Comparison of ENCODE assay signal across 10 mouse cellular contexts in genomic region chr12:56535411-56536173, GRCm38 (mm10). TPM values are rescaled to one million over a fixed set of nuclear protein-coding genes. Genes with fewer than 3 reads are reported as not detected.
A peak's percentile ranks its signal among the peaks of the same experiment; 100 is the strongest.
DNase-seq lines count a peak whose midpoint lies in the region; ATAC-seq lines count a peak whose summit lies in the region.
"Had no signal": no experiment of that assay in that cellular context is flagged by ENCODE, and none has a peak within 500 bp of the region (broad histone marks: within the 10 kb centered on the region; RNA-seq: fewer than 3 reads in every experiment).

No protein-coding gene starts in this region.

- peak overlapping the region; percentile 29; the same call in 1 of the 2 replicates for H3K27ac ChIP-seq in hindbrain, embryonic 10.5 days
- no peak overlapping the region for H3K27ac ChIP-seq in hindbrain, embryonic 13.5 days
- H3K27ac ChIP-seq in intestine, embryonic 15.5 days: no peak overlapping the region
- H3K27ac ChIP-seq in midbrain, embryonic 10.5 days (replicated peaks): peak overlapping the region; percentile 82

- H3K4me1 ChIP-seq in hindbrain, embryonic 10.5 days (replicated peaks): peaks cover 24% of the 10 kb centered on the region
- H3K4me1 ChIP-seq in hindbrain, embryonic 13.5 days (replicated peaks): peaks cover 24% of the 10 kb centered on the region
- peaks cover 14% of the 10 kb centered on the region for H3K4me1 ChIP-seq in intestine, embryonic 15.5 days (replicated peaks)
- peaks cover 30% of the 10 kb centered on the region for H3K4me1 ChIP-seq in midbrain, embryonic 10.5 days

- ATAC-seq in hindbrain, embryonic 13.5 days (ENCODE audit: low FRiP score): no peak
- 0 out of 2 replicates have a peak, but pooled peaks have one; percentile 26 for ATAC-seq in intestine, embryonic 15.5 days
- no peak for ATAC-seq in monocyte, adult 5-6 weeks (replicated peaks; ENCODE audit: insufficient number of reproducible peaks, low FRiP score, low TSS enrichment, poor library complexity, severe bottlenecking)

- H3K4me3 ChIP-seq in hindbrain, embryonic 10.5 days: peak overlapping the region; percentile 30
- H3K4me3 ChIP-seq in hindbrain, embryonic 13.5 days: no peak overlapping the region
- no peak overlapping the region for H3K4me3 ChIP-seq in intestine, embryonic 15.5 days (replicated peaks)
- peak overlapping the region; percentile 47 for H3K4me3 ChIP-seq in midbrain, embryonic 10.5 days

- no peak overlapping the region for H3K4me2 ChIP-seq in hindbrain, embryonic 13.5 days
- H3K4me2 ChIP-seq in intestine, embryonic 15.5 days (replicated peaks): peak overlapping the region; percentile 3; the same call in 1 of the 2 replicates

- no peaks in the 10 kb centered on the region for H3K36me3 ChIP-seq in hindbrain, embryonic 10.5 days
- H3K36me3 ChIP-seq in hindbrain, embryonic 13.5 days: no peaks in the 10 kb centered on the region
- H3K36me3 ChIP-seq in intestine, embryonic 15.5 days: no peaks in the 10 kb centered on the region
- H3K36me3 ChIP-seq in midbrain, embryonic 10.5 days: no peaks in the 10 kb centered on the region

- H3K9me3 ChIP-seq in hindbrain, embryonic 10.5 days: no peaks in the 10 kb centered on the region
- no peaks in the 10 kb centered on the region for H3K9me3 ChIP-seq in hindbrain, embryonic 13.5 days
- no peaks in the 10 kb centered on the region for H3K9me3 ChIP-seq in intestine, embryonic 15.5 days
- H3K9me3 ChIP-seq in midbrain, embryonic 10.5 days (replicated peaks): no peaks in the 10 kb centered on the region

- peak; percentile 51 for DNase-seq in hindbrain, embryonic 10.5 days (ENCODE audit: low spot score)
- peak; percentile 42 for DNase-seq in embryo, embryonic 9.5 days (ENCODE audit: extremely low spot score)
- no peak for DNase-seq in midbrain, embryonic 10.5 days (ENCODE audit: low spot score)
- DNase-seq in frontal cortex, postnatal 14 days (ENCODE audit: low spot score in 2 of 2): no peak
- DNase-seq in thymus, postnatal 4 days: no peak

- under 1% methylated on average over 36 of the region's 36 CpGs for WGBS in hindbrain, embryonic 10.5 days
- 0% methylated on average over 33 of the region's 36 CpGs for WGBS in hindbrain, embryonic 13.5 days
- under 1% methylated on average over 32 of the region's 36 CpGs for WGBS in intestine, embryonic 15.5 days
- 0% methylated on average over 33 of the region's 36 CpGs for WGBS in midbrain, embryonic 10.5 days

- H3K9ac ChIP-seq in hindbrain, embryonic 13.5 days: no peak overlapping the region
- H3K9ac ChIP-seq in intestine, embryonic 15.5 days: no peak overlapping the region

- peaks cover 100% of the 10 kb centered on the region for H3K27me3 ChIP-seq in hindbrain, embryonic 10.5 days (ENCODE audit: insufficient read depth, poor library complexity, severe bottlenecking)
- peaks cover 97% of the 10 kb centered on the region for H3K27me3 ChIP-seq in hindbrain, embryonic 13.5 days
- peaks cover 92% of the 10 kb centered on the region for H3K27me3 ChIP-seq in intestine, embryonic 15.5 days (replicated peaks)
- peaks cover 100% of the 10 kb centered on the region for H3K27me3 ChIP-seq in midbrain, embryonic 10.5 days (ENCODE audit: low read depth, poor library complexity, severe bottlenecking)

RNA-seq across cellular contexts. Expression of gene Nkx2-1, which starts 1.1 kb away (rescaled TPM):
- 3.2 and 3.6 TPM in 2 replicates for polyA plus RNA-seq in hindbrain, embryonic 10.5 days (2016; fragmentation: Nextera tagmentation; extraction: Ambion mirVana)
- polyA plus RNA-seq in hindbrain, embryonic 13.5 days (2015; fragmentation: Nextera tagmentation; extraction: Ambion mirVana): 0.31 TPM in 1 of 2 replicates, not detected in the other
- polyA plus RNA-seq in intestine, embryonic 15.5 days (2015; fragmentation: Nextera tagmentation; extraction: Ambion mirVana): not detected in 2 replicates
- 9.1 and 9.4 TPM in 2 replicates for polyA plus RNA-seq in midbrain, embryonic 10.5 days (2016; fragmentation: Nextera tagmentation; extraction: Ambion mirVana)
- total RNA-seq in monocyte, adult 5-6 weeks (2017): not detected in 3 replicates
- total RNA-seq: megakaryocyte-erythroid progenitor cell, adult 5-6 weeks; MEL had no signal

Comparison
In these comparisons a context has a peak if more than half of its experiments do, and no peak if none do; other contexts are left out.
1. H3K27ac ChIP-seq: peak in hindbrain, embryonic 10.5 days (single experiment) and midbrain, embryonic 10.5 days (single experiment); none in hindbrain, embryonic 13.5 days (single experiment) and intestine, embryonic 15.5 days (single experiment).
2. H3K4me3 ChIP-seq: peak in hindbrain, embryonic 10.5 days (single experiment) and midbrain, embryonic 10.5 days (single experiment); none in hindbrain, embryonic 13.5 days (single experiment) and intestine, embryonic 15.5 days (single experiment).
3. DNase-seq: peak in hindbrain, embryonic 10.5 days (single experiment) and embryo, embryonic 9.5 days (single experiment); none in midbrain, embryonic 10.5 days (single experiment), frontal cortex, postnatal 14 days (0 of 2) and thymus, postnatal 4 days (single experiment).